In the genomic region with DNA sequence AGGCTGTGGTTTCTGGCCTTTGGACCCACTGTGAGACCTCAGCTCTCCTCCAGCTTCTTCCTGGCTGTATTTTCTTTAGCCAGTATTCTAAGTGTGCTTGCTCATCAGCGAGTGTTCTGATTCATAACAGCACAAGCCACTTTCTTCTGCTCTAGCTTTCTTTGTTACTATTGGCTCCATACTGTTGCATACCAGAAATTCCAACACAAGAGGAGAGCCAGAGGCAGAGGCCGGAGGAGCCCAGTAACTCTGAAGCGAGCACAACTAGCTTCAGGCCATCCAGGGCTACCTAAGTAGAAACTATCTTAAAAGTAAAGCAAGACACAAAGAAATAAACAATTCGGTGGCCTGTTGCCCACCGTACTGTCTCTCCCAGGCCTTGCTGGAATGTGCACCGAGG, we compare ENCODE assay signal across 22 mouse cellular contexts. TPM values are rescaled to one million over a fixed set of nuclear protein-coding genes. Genes with fewer than 3 reads are reported as not detected.
DNase-seq lines count a peak whose midpoint lies in the region; ATAC-seq and TF ChIP-seq lines count a peak whose summit lies in the region.
"Had no signal": no experiment of that assay in that cellular context is flagged by ENCODE, and none has a peak within 500 bp of the region (broad histone marks: within the 10 kb centered on the region; RNA-seq: fewer than 3 reads in every experiment).

No protein-coding gene starts in this region.

- in situ Hi-C loops in Patski (cut with MboI; ENCODE audit: low pct_unique_long_range_greater_than_20kb): no loop called here

- peak overlapping the region; percentile 50 for H3K27ac ChIP-seq in heart, embryonic 11.5 days (ENCODE audit: low read depth, low read length)
- peak overlapping the region; percentile 52 for H3K27ac ChIP-seq in kidney, embryonic 15.5 days
- H3K27ac ChIP-seq in intestine, embryonic 16.5 days (ENCODE audit: low read length): peak overlapping the region; percentile 59
- H3K27ac ChIP-seq: embryonic facial prominence, embryonic 13.5 days; hindbrain, embryonic 13.5 days; midbrain, embryonic 10.5 days had no signal

- 0 out of 2 replicates have a peak, but pooled peaks cover 5% of the 10 kb centered on the region for H3K4me1 ChIP-seq in heart, embryonic 11.5 days (ENCODE audit: control insufficient read depth, insufficient read depth, low read length)
- H3K4me1 ChIP-seq in kidney, embryonic 15.5 days: no peaks in the 10 kb centered on the region
- H3K4me1 ChIP-seq in intestine, embryonic 16.5 days (ENCODE audit: control insufficient read depth, insufficient read depth, low read length): no peaks in the 10 kb centered on the region
- H3K4me1 ChIP-seq: hindbrain, embryonic 13.5 days had no signal

- whole genome bisulfite sequencing in heart, embryonic 11.5 days (ENCODE audit: insufficient replicate concordance): 34% methylated on average over 6 of the region's 6 CpGs
- WGBS in kidney, embryonic 15.5 days: 58% methylated on average over 6 of the region's 6 CpGs
- 47% methylated on average over 6 of the region's 6 CpGs for WGBS in intestine, embryonic 16.5 days

- H3K4me2 ChIP-seq in heart, embryonic 11.5 days: no peak overlapping the region
- no peak overlapping the region for H3K4me2 ChIP-seq in kidney, embryonic 15.5 days
- H3K4me2 ChIP-seq in intestine, embryonic 16.5 days (ENCODE audit: low read depth, low read length): no peak overlapping the region
- H3K4me2 ChIP-seq: embryonic facial prominence, embryonic 13.5 days; hindbrain, embryonic 13.5 days had no signal

- CTCF ChIA-PET in Patski (lab: Charles Lee): interaction anchor here (0.7 to 2.2 kb wide), 6 partner anchors 9 to 243 kb away, joined by 3 to 8 read pairs (median 4); no protein-coding TSS in a partner anchor

- POLR2A ChIA-PET in Patski (lab: Charles Lee): no interaction called here

- ATAC-seq in heart, embryonic 11.5 days (replicated peaks; ENCODE audit: insufficient number of reproducible peaks, low FRiP score, low TSS enrichment): 0 out of 2 replicates have a peak, but pooled peaks have one; percentile 35
- ATAC-seq in kidney, embryonic 15.5 days (replicated peaks; ENCODE audit: low FRiP score): 0 out of 2 replicates have a peak, but pooled peaks have one; percentile 15
- ATAC-seq in Patski: peak; percentile 90
- ATAC-seq in intestine, embryonic 16.5 days: peak; percentile 65
- ATAC-seq: forebrain, embryonic 16.5 days; liver, postnatal 0 days had no signal

- no peaks in the 10 kb centered on the region for H3K9me3 ChIP-seq in heart, embryonic 11.5 days (replicated peaks; ENCODE audit: control insufficient read depth, low read length)
- no peaks in the 10 kb centered on the region for H3K9me3 ChIP-seq in kidney, embryonic 15.5 days (replicated peaks)
- H3K9me3 ChIP-seq in intestine, embryonic 16.5 days (ENCODE audit: control insufficient read depth, low read length): no peaks in the 10 kb centered on the region
- H3K9me3 ChIP-seq: embryonic facial prominence, embryonic 13.5 days; G1E; hindbrain, embryonic 13.5 days; midbrain, embryonic 10.5 days had no signal

- H3K36me3 ChIP-seq in heart, embryonic 11.5 days (ENCODE audit: control insufficient read depth, insufficient read depth, low read length): no peaks in the 10 kb centered on the region
- no peaks in the 10 kb centered on the region for H3K36me3 ChIP-seq in kidney, embryonic 15.5 days
- H3K36me3 ChIP-seq in intestine, embryonic 16.5 days (ENCODE audit: control insufficient read depth, insufficient read depth, low read length): no peaks in the 10 kb centered on the region
- H3K36me3 ChIP-seq: embryonic facial prominence, embryonic 13.5 days; G1E; hindbrain, embryonic 13.5 days; midbrain, embryonic 10.5 days had no signal

- no peak for DNase-seq in heart, postnatal 4 days
- no peak for DNase-seq in kidney, adult 18-20 months
- DNase-seq in Patski (ENCODE audit: low read depth, low spot score): no peak
- no peak for DNase-seq in layer of hippocampus, postnatal 36 days
- DNase-seq in cerebellum, adult 9-11 months: no peak
- DNase-seq: B cell, adult 2 months; cerebellum, adult 8-10 months; gastrocnemius, postnatal 25 days; liver, postnatal 0 days; thymus, postnatal 25 days had no signal

- H3K4me3 ChIP-seq in heart, embryonic 11.5 days (ENCODE audit: low read depth, low read length): no peak overlapping the region
- no peak overlapping the region for H3K4me3 ChIP-seq in kidney, embryonic 15.5 days (replicated peaks)
- no peak overlapping the region for H3K4me3 ChIP-seq in intestine, embryonic 16.5 days (ENCODE audit: low read length)
- H3K4me3 ChIP-seq: embryonic facial prominence, embryonic 13.5 days; hindbrain, embryonic 13.5 days; midbrain, embryonic 10.5 days; myocyte had no signal

- no peaks in the 10 kb centered on the region for H3K27me3 ChIP-seq in heart, embryonic 11.5 days (ENCODE audit: control insufficient read depth, insufficient read depth, low read length)
- no peaks in the 10 kb centered on the region for H3K27me3 ChIP-seq in kidney, embryonic 15.5 days
- H3K27me3 ChIP-seq in Patski: no peaks in the 10 kb centered on the region
- no peaks in the 10 kb centered on the region for H3K27me3 ChIP-seq in intestine, embryonic 16.5 days (replicated peaks; ENCODE audit: control insufficient read depth, insufficient read depth, low read length)
- H3K27me3 ChIP-seq: embryonic facial prominence, embryonic 13.5 days; hindbrain, embryonic 13.5 days had no signal

- no peak for TF ChIP-seq CTCF in Patski (IDR thresholded peaks at IDR 0.05)

- H3K9ac ChIP-seq in heart, embryonic 11.5 days (ENCODE audit: low read depth, low read length): no peak overlapping the region
- H3K9ac ChIP-seq in kidney, embryonic 15.5 days: no peak overlapping the region
- H3K9ac ChIP-seq in intestine, embryonic 16.5 days (ENCODE audit: low read depth, low read length): no peak overlapping the region
- H3K9ac ChIP-seq: embryonic facial prominence, embryonic 13.5 days; hindbrain, embryonic 13.5 days; liver, postnatal 0 days had no signal

RNA-seq across cellular contexts. Expression of a gene that starts 6.6 kb away (rescaled TPM):
- not detected in 2 replicates for polyA plus RNA-seq in heart, embryonic 11.5 days (2014; fragmentation: Nextera tagmentation; extraction: Ambion mirVana)
- not detected for total RNA-seq in heart, postnatal 4 days (2021)
- polyA plus RNA-seq in kidney, embryonic 15.5 days (2015; fragmentation: Nextera tagmentation; extraction: Ambion mirVana): 0.55 and 1.2 TPM in 2 replicates
- polyA plus RNA-seq in Patski (2021): 0.17 TPM
- not detected in 2 replicates for polyA plus RNA-seq in intestine, embryonic 16.5 days (2015; fragmentation: Nextera tagmentation; extraction: Ambion mirVana)
- total RNA-seq in layer of hippocampus, postnatal 36 days (2021): not detected
- total RNA-seq: adrenal gland, adult 18-20 months; gastrocnemius, postnatal 25 days; layer of hippocampus, adult 8-10 months; left cerebral cortex, postnatal 25 days had no signal
- polyA plus RNA-seq: forebrain, embryonic 16.5 days; G1E; hindbrain, embryonic 13.5 days; liver, postnatal 0 days; midbrain, embryonic 10.5 days; myocyte had no signal

Comparison
In these comparisons a context has a peak if more than half of its experiments do, and no peak if none do; other contexts are left out.
1. ATAC-seq: peak in every context shown above with its lines; median percentile 90 in Patski; 65 in intestine, embryonic 16.5 days; 35 in heart, embryonic 11.5 days; 15 in kidney, embryonic 15.5 days.